Mouse (Mus musculus) layer of hippocampus, adult 11-12 months (tissue): ENCODE results near the gene Hoxd13.
A peak's percentile ranks its signal among the peaks of the same experiment; 100 is the strongest.

Source experiments
- DNase-seq: peaks from one replicate; pipeline ENCODE4 v3.0.0; 2022; ENCODE audit warnings: low spot score

Gene Hoxd13

GRCm38 (mm10) chr2:74680561-74681398 lies 12.7 kb downstream of the Hoxd13 start:
- no peak for DNase-seq

GRCm38 (mm10) chr2:74681594-74682531 lies 13.8 kb downstream of the Hoxd13 start:
- DNase-seq = no peak

- no peak for DNase-seq
These were observed 14.7 kb downstream of the Hoxd13 start for GRCm38 (mm10) chr2:74682796-74683195.

GRCm38 (mm10) chr2:74683471-74683951 lies 15.4 kb downstream of the Hoxd13 start:
- no peak for DNase-seq

GRCm38 (mm10) chr2:74684106-74684505 lies 16.0 kb downstream of the Hoxd13 start:
- no peak for DNase-seq

GRCm38 (mm10) chr2:74685059-74685603 lies 17.0 kb downstream of the Hoxd13 start:
- no peak for DNase-seq

GRCm38 (mm10) chr2:74686301-74686987 lies 18.3 kb downstream of the Hoxd13 start:
- peak; percentile 48 for DNase-seq

- DNase-seq = no peak
These were observed 19.0 kb downstream of the Hoxd13 start for GRCm38 (mm10) chr2:74686988-74687697.

- no peak for DNase-seq
These were observed 19.8 kb downstream of the Hoxd13 start for GRCm38 (mm10) chr2:74687698-74688555.

GRCm38 (mm10) chr2:74688795-74689573 lies 20.9 kb downstream of the Hoxd13 start:
- DNase-seq = no peak

GRCm38 (mm10) chr2:74689574-74690337 lies 21.6 kb downstream of the Hoxd13 start:
- DNase-seq = no peak

- no peak for DNase-seq
These were observed 22.2 kb downstream of the Hoxd13 start for GRCm38 (mm10) chr2:74690338-74690716.

GRCm38 (mm10) chr2:74691022-74691951 lies 23.2 kb downstream of the Hoxd13 start, which contains the start of gene Hoxd10:
TSS of gene Hoxd10 (plus strand) at chr2:74691924.
- DNase-seq = no peak

GRCm38 (mm10) chr2:74691995-74692807 lies 24.1 kb downstream of the Hoxd13 start:
- DNase-seq = no peak

GRCm38 (mm10) chr2:74692808-74693431 lies 24.8 kb downstream of the Hoxd13 start:
- DNase-seq = no peak

GRCm38 (mm10) chr2:74693432-74693827 lies 25.3 kb downstream of the Hoxd13 start:
- no peak for DNase-seq
